Mouse (Mus musculus) liver, adult 10 weeks (tissue): ENCODE measurements around the gene Bicdl2. TPM values are rescaled to one million over a fixed set of nuclear protein-coding genes. Genes with fewer than 3 reads are reported as not detected.

Experiments
- polyA plus RNA-seq: library from polyadenylated mRNA; stranded (reverse); fragments of 350-450 nt; fragmentation: Illumina TruSeq; extraction: RNeasy Lipid Tissue Mini Kit (QIAGEN cat#74804); gene quantifications from one replicate; pipeline ENCODE4 v1.2.3, GENCODE M21; 2014; ENCODE audit warnings: low read depth, low replicate concordance

Bicdl2 gene
- polyA plus RNA-seq, result not detected

GRCm38 (mm10) chr17:23660117-23660875, at the start of gene Bicdl2:
Gene Bicdl2, plus strand, starts transcription at chr17:23660506.

GRCm38 (mm10) chr17:23644613-23645495, 15.5 kb upstream of the Bicdl2 start, which contains the start of gene Mmp25:
Gene Mmp25, minus strand, starts transcription at chr17:23645277.

GRCm38 (mm10) chr17:23673424-23674073, 13.2 kb downstream of the Bicdl2 start, which contains the start of the genes Hcfc1r1 and Thoc6:
Gene Hcfc1r1, plus strand, starts transcription at chr17:23673596.
Gene Thoc6, minus strand, starts transcription at chr17:23673882.

GRCm38 (mm10) chr17:23677236-23677679, 17.0 kb downstream of the Bicdl2 start, which contains the start of gene Tnfrsf12a:
Gene Tnfrsf12a, minus strand, starts transcription at chr17:23677468.

GRCm38 (mm10) chr17:23679127-23679835, 19.0 kb downstream of the Bicdl2 start, which contains the start of gene Cldn6:
Gene Cldn6, plus strand, starts transcription at chr17:23679249.

GRCm38 (mm10) chr17:23683856-23684672, 23.8 kb downstream of the Bicdl2 start, which contains the start of gene Cldn9:
Gene Cldn9, minus strand, starts transcription at chr17:23684026.

Other genes with a start within 250 kb of the Bicdl2 start
- gene Vmn2r117, start 180.8 kb upstream of the Bicdl2 start, polyA plus RNA-seq, result not detected
- 0.45 TPM for gene Zfp213, start 96.3 kb upstream of the Bicdl2 start, polyA plus RNA-seq
- not detected for gene Zfp13, start 61.0 kb upstream of the Bicdl2 start, polyA plus RNA-seq
- not detected for gene Zscan10, start 59.6 kb upstream of the Bicdl2 start, polyA plus RNA-seq
- gene Mmp25, start 15.2 kb upstream of the Bicdl2 start, polyA plus RNA-seq, result not detected
- 6.7 TPM for gene Hcfc1r1, start 13.1 kb downstream of the Bicdl2 start, polyA plus RNA-seq
- 0.82 TPM for gene Thoc6, start 13.4 kb downstream of the Bicdl2 start, polyA plus RNA-seq
- 0.85 TPM for gene Tnfrsf12a, start 17.0 kb downstream of the Bicdl2 start, polyA plus RNA-seq
- gene Cldn6, start 18.7 kb downstream of the Bicdl2 start, polyA plus RNA-seq, result not detected
- gene Cldn9, start 23.5 kb downstream of the Bicdl2 start, polyA plus RNA-seq, result not detected
- gene 1520401A03Rik, start 62.3 kb downstream of the Bicdl2 start, polyA plus RNA-seq, result not detected
- 0.19 TPM for gene Pkmyt1, start 65.8 kb downstream of the Bicdl2 start, polyA plus RNA-seq
- 0.61 TPM for gene Paqr4, start 80.4 kb downstream of the Bicdl2 start, polyA plus RNA-seq
- gene Kremen2, start 85.3 kb downstream of the Bicdl2 start, polyA plus RNA-seq, result not detected
- 1.4 TPM for gene Flywch1, start 111.1 kb downstream of the Bicdl2 start, polyA plus RNA-seq
- not detected for gene Flywch2, start 125.6 kb downstream of the Bicdl2 start, polyA plus RNA-seq
- 42.5 TPM for gene Srrm2, start 130.0 kb downstream of the Bicdl2 start, polyA plus RNA-seq
- 9.9 TPM for gene Elob, start 168.6 kb downstream of the Bicdl2 start, polyA plus RNA-seq
- not detected for gene Prss33, start 175.6 kb downstream of the Bicdl2 start, polyA plus RNA-seq
- gene Prss32, start 183.3 kb downstream of the Bicdl2 start, polyA plus RNA-seq, result not detected
- not detected for gene Prss41, start 183.7 kb downstream of the Bicdl2 start, polyA plus RNA-seq
- not detected for gene Prss21, start 207.6 kb downstream of the Bicdl2 start, polyA plus RNA-seq
- gene Dcpp1, start 220.4 kb downstream of the Bicdl2 start, polyA plus RNA-seq, result not detected
- gene Dcpp2, start 220.4 kb downstream of the Bicdl2 start, polyA plus RNA-seq, result not detected